Mouse (Mus musculus): ENCODE results near the gene Gm26938.

Gm26938 gene

GRCm38 (mm10) chr5:139826357-139827055 is at the start of gene Gm26938, which contains the start of gene Psmg3:
TSS of gene Gm26938 (minus strand) at chr5:139826407.
TSS of gene Psmg3 (minus strand) at chr5:139826885.
- in situ Hi-C loops (cut with MboI, MseI): loop anchor here (25.0 kb wide), 1 partner anchor 511 kb away; the partner anchor contains the start of gene Mrm2

GRCm38 (mm10) chr5:139871526-139871925 is 45.3 kb upstream of the Gm26938 start:
- in situ Hi-C loops (cut with MboI, MseI): no loop called here

- in situ Hi-C loops (cut with MboI, MseI): no loop called here
These were observed 44.7 kb upstream of the Gm26938 start for GRCm38 (mm10) chr5:139870886-139871285.

DNA sequence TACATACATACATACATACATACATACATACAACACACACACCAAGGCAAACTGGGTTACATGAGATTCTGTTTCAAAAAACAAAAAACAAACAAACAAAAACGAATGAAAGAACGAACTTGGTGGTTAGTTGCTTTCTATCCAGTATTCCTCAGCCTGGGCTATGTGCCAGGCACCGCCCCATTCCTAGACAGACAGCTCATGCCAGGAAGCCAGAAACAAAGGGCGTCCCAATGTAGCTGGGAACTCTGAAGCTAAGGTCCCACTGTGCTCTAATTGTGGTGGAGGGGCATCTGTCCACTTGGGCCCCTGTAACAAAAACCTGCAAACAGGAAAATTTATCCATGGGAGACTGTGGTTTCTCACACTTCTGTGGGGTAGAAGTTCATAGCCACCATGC is 36.6 kb upstream of the Gm26938 start:
- in situ Hi-C loops (cut with MboI, MseI): no loop called here

GRCm38 (mm10) chr5:139860328-139861104 is 34.3 kb upstream of the Gm26938 start:
- in situ Hi-C loops (cut with MboI, MseI): no loop called here

- in situ Hi-C loops (cut with MboI, MseI): loop anchor here (25.0 kb wide), 1 partner anchor 488 kb away; the partner anchor contains the start of gene Mrm2
These were observed 23.6 kb upstream of the Gm26938 start for GRCm38 (mm10) chr5:139849626-139850320.

DNA sequence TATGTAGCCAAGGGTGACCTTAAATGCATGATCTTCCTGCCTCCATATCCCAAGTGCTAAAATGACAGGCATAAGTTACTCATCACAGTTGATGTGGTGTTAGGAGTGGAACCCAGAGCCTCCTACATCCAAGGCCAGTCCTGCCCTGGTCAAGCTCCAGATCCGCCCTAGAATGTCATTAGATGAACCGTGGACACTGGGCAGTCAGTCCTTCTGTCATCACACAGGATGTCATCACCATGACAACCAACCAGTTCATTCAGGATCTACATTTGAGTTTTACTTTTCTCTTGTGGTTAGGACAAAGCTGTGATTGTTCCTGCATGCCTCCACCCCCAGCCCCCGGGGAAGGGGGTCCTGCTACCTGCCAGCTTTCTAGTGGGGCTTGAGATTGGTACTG is 12.9 kb upstream of the Gm26938 start:
- in situ Hi-C loops (cut with MboI, MseI): loop anchor here (10.0 to 25.0 kb wide), 2 partner anchors 306 to 498 kb away; partner anchors contain the start of gene Mrm2

GRCm38 (mm10) chr5:139838476-139838892 is 12.3 kb upstream of the Gm26938 start:
- in situ Hi-C loops (cut with MboI, MseI): loop anchor here (10.0 to 25.0 kb wide), 2 partner anchors 306 to 499 kb away; partner anchors contain the start of gene Mrm2

- in situ Hi-C loops (cut with MboI, MseI): loop anchor here (10.0 to 25.0 kb wide), 2 partner anchors 309 to 502 kb away; partner anchors contain the start of gene Mrm2
These were observed 9.5 kb upstream of the Gm26938 start for GRCm38 (mm10) chr5:139835706-139836105.

DNA sequence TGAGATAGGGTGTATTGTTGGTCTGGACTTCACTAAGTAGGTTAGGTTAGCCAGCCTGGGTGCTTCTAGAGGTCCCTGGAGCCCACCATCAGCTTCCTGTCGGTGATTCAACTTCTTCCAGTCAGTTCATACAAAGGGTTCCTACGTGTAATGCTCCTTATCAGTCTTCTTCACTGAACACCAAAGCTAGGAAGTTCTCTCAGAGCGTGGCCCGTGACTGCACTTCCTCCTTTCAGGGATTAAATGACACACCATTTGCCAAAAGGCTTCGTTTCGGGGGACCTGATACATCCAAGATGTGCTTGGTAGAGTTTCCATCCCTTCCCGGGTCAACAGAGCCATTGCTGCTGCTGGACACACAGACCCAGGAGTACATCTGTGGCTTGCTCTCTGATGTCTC is 5.9 kb upstream of the Gm26938 start:
- in situ Hi-C loops (cut with MboI, MseI): loop anchor here (10.0 to 25.0 kb wide), 2 partner anchors 313 to 505 kb away; partner anchors contain the start of gene Mrm2

- in situ Hi-C loops (cut with MboI, MseI): loop anchor here (10.0 to 25.0 kb wide), 2 partner anchors 314 to 507 kb away; partner anchors contain the start of gene Mrm2
These were observed 4.5 kb upstream of the Gm26938 start for GRCm38 (mm10) chr5:139830734-139831133.

- in situ Hi-C loops (cut with MboI, MseI): loop anchor here (25.0 kb wide), 1 partner anchor 508 kb away; the partner anchor contains the start of gene Mrm2
These were observed 3.2 kb upstream of the Gm26938 start for GRCm38 (mm10) chr5:139829384-139829783.

DNA sequence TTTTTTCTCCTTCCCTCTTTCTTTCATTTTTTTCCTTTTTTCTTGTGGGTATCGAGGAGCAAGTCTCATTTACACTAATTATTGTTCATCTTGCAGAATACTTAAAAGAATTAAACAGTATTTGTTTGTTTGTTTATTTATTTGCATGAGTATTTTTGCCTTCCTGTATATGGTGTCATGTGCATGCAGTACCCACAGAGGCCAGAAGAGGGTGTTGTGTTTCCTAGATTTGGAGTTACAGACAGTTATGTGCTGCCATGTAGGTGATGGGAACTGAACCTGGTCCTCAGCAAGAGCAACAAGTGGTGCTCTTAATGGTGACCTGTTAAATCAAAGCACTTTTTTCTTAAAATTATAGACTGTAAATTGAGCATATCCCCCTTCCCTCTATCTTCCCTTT is 1.4 kb upstream of the Gm26938 start:
- in situ Hi-C loops (cut with MboI, MseI): loop anchor here (25.0 kb wide), 1 partner anchor 510 kb away; the partner anchor contains the start of gene Mrm2

DNA sequence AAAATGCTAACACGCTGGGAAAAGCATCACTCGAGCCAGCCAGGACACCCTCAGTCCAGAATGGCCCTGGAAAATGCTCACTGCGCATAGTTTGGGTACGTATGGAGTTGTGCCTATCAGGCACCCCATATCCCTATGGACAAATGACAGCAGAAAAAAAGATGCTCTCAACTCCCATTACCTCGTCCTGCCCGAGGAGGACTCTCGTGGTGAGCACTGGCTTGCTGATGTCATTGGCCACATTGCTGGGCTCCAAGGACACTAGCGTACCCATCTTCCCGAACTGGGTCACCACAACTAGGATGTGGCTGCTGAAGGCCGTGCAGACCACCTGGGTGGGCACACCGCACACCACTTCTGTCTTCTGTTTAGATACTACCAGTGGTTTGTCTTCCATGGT is 260 bp downstream of the Gm26938 start:
- in situ Hi-C loops (cut with MboI, MseI): loop anchor here (25.0 kb wide), 1 partner anchor 511 kb away; the partner anchor contains the start of gene Mrm2

DNA sequence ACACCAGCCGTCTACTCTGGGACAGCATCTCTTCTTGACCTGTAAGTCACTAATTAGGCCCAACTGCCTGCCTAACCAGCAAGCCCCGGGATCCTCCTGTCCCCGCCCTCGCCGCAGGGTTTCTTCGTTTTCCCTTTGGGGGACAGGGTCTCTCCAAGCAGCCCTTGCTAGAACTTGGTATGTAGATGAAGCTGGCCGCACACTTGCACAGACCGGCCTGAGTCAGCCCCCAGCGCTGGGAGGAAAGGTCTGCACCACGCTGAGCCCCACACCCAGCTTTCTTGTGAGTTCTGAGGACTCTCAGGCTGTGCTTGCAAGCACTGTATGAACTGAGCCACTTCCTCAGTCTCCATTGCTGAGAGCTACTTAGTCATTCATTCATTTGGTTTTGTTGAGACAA is 1.7 kb downstream of the Gm26938 start:
- in situ Hi-C loops (cut with MboI, MseI): no loop called here

- in situ Hi-C loops (cut with MboI, MseI): no loop called here
These were observed 4.4 kb downstream of the Gm26938 start for GRCm38 (mm10) chr5:139821466-139822459.

DNA sequence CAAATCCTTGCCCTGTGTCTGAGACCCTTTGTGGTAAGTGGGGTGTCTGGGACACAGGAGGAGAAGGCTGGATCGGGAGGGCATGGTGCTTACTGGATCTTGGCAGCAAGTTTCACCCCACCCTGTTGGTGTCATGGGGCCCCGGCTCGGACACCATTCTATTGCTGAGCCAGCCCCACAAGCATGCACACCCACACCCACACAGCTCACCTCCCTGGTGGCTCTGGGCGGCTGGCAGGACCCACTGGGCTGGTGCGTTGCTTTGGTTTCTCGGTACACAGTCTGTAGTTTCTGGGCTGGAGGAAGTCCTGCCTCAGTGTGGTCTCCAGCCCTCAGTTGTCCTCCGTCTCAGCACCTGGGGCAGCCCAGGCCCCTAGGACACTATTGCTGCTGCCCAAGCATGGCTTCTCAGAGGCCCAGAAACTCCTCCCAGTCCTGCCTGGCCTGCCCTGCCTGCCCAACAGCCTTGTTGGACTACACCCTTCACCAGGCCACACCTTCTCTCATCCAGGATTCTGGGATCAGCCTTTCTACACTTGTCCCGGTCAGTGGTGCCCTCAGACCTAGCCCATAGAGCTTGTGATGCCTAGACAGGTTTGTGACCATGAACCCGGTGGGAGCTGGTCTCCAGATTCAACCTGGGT is 6.5 kb downstream of the Gm26938 start, which contains the start of gene Tmem184a:
Gene Tmem184a (minus strand): TSS at position 380 of the 644 bp plus-strand sequence.
- in situ Hi-C loops (cut with MboI, MseI): no loop called here

DNA sequence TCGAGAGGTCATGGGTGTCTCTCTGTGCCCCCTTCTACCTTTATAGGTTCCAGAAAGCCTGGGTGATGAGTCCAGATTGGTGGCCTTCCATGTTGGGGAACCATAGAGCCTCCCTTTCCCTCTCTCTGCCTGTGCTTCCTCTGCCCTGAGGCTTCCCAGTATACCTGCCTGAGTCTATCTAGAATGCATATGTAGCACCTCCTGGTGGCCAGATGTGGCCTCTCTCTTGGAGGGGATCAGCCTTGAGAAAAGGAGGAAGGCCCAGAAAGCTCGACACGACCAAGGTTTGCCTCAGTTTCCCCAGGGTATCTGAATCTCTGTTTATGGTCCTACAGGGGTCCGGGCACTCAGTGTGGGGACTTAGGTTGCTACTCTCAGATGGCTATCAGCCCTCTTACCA is 7.4 kb downstream of the Gm26938 start:
- in situ Hi-C loops (cut with MboI, MseI): no loop called here

- in situ Hi-C loops (cut with MboI, MseI): no loop called here
These were observed 8.2 kb downstream of the Gm26938 start for GRCm38 (mm10) chr5:139818056-139818455.
